Mouse (Mus musculus) urinary bladder, postnatal 14 days (tissue): ENCODE data around the gene Ska3.

Source experiments
- DNase-seq: peaks from one replicate; pipeline ENCODE4 v3.0.0; 2021; ENCODE audit warnings: low spot score

Ska3 gene

GRCm38 (mm10) chr14:57797551-57797950 is 28.4 kb downstream of the Ska3 start:
- DNase-seq, result no peak

GRCm38 (mm10) chr14:57791171-57791570 is 34.8 kb downstream of the Ska3 start:
- DNase-seq, result no peak

- no peak for DNase-seq
These were observed 36.2 kb downstream of the Ska3 start for GRCm38 (mm10) chr14:57789759-57790158.

- no peak for DNase-seq
These were observed 36.7 kb downstream of the Ska3 start for GRCm38 (mm10) chr14:57789311-57789710.

GRCm38 (mm10) chr14:57787406-57787805 is 38.6 kb downstream of the Ska3 start:
- DNase-seq, result no peak

- no peak for DNase-seq
These were observed 53.7 kb downstream of the Ska3 start for GRCm38 (mm10) chr14:57772157-57772815.

GRCm38 (mm10) chr14:57769102-57769501 is 56.9 kb downstream of the Ska3 start:
- no peak for DNase-seq

GRCm38 (mm10) chr14:57760447-57761412 is 65.3 kb downstream of the Ska3 start:
- no peak for DNase-seq

- DNase-seq, result no peak
These were observed 67.7 kb downstream of the Ska3 start, which contains the start of gene Lats2 for GRCm38 (mm10) chr14:57758237-57758636. TSS of gene Lats2 (minus strand) at chr14:57758388.
